Mouse (Mus musculus): ENCODE data around the gene Dpep3. TPM values are rescaled to one million over a fixed set of nuclear protein-coding genes. Genes with fewer than 3 reads are reported as not detected.

Gene Dpep3
- total RNA-seq, 2 experiments from 2014 or later: not detected

DNA sequence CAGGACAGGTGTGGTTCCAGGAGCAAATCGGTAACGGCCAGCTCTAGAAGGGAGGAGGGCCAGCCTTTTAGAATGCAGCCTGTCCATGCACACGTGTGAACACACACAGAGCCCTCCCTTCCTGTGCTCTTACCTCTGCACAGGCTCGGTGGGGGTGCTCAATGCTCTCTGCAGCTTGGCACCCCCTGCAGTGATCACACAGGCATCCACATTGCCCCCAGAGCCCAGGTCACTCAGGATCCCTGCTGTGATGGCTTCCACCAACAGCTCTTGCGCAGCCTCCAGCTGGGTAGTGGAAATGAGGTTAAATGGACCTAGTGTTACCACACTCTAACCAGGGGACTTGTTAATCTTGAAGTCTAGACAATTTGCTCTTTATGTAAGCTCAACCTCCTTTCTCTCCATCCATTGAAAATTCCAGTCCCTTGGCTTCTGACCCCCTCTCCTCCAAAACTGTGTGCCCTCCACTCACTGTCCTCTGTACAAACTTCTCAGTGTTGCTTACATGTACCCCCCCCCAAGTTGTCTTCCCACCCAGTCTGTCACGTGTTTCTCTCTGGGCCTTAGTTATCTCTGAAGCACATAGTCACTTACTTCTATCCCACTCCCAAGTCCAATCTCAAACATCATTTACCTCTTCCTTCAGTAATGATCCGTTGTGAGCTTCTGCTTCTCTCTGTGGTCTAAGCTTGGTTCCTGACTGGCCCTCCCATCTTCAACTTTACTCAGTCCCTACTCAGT is 43.2 kb downstream of the Dpep3 start:
- no peak for DNase-seq

- DNase-seq: no peak
These were observed 44.1 kb downstream of the Dpep3 start for GRCm38 (mm10) chr8:105935105-105935504.

DNA sequence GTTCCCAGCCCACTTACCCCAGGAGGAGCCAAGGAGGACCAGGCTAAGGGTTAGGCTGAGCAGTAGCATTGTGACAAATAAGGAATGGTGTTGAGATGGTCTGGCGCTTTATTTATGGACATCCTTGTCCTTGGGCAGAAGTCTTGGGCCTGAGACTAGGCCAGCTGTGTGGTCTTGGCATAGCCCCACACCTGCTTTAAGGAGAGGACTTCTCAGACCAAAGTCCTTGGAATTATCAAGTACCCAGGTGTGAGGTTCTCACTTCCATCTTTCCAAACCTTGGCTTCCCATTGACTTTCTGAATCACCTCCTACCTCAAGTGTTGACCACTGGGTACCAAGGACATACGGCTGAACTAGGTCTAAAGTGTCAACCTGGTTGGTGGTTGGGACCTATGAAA is 45.5 kb downstream of the Dpep3 start, which contains the start of gene Ctrl:
Gene Ctrl, minus strand, starts transcription at position 101 of the 400 bp plus-strand sequence.
- DNase-seq: no peak

DNA sequence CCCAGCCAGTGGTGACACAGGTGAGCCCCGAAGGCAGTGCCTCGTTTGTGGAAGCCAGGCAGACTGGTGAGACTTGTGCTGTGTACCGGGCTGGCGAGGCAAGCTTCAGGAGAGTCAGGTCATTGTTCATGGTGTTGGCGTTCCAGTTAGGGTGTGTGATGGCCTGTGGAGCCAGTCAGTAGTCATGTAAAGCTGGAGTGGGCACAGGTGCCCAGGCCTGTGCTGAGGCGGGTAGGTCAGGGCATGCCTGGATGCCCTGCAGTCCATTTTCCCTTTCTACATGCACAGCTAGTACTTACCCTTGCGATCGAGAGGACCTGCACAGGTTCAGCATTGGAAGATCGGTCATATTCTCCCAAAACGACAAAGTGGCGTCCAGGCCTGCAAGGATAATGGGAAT is 46.7 kb downstream of the Dpep3 start:
- DNase-seq: no peak

GRCm38 (mm10) chr8:105931271-105931670 is 48.0 kb downstream of the Dpep3 start:
- DNase-seq: no peak

DNA sequence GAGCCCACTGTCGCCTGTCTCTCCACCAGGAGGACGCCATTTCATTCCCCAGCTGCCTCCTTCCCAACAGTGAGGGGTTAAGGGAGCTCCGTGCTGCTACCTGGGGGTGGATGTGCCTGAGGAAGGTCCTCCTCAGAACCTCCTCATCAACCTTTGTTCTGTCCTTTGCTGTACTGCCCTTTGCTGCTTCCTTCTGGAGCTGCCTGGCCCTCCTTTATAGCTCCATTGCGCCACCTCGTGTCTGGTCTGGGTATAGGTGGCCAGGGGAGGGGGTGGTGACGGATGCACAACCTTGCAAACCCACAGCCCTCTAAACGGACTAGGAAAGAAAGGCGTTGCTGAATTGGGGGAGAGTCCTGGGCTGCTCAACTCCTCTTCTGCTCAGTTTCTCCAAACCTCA is 48.6 kb downstream of the Dpep3 start:
- DNase-seq: peak; percentile 92

DNA sequence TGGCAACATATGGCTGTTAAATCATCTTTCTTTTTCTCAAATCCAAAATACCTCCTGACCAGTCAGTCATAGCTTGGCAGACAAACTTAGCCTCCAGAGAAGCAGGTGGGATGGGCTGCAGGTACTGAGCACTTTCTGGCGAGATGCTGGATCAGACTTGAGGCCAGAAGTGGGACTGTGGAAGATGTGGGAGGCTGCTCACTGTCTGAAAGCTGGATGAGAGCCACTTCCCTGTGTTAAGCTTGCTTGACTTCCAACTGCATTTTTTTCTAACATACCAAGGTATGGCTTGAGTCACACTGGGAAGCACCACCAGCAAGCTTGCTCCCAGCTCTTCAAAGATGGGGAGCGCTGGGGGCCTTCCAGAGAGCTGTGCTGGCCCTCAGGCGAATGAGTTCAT is 54.1 kb downstream of the Dpep3 start:
- DNase-seq: no peak

Small RNA genes within 50 kb of the gene (microRNA-seq; reads per million reads assigned to microRNA genes)
- 0 reads per million in 2 experiments for gene Mir7074

Other genes starting within 250 kb of the Dpep3 start
- 1 to 10 TPM; 6.5 to 7.6 TPM for gene Gfod2, start 220.8 kb downstream of the Dpep3 start, total RNA-seq (2021)
- 10 to 100 TPM; 19.9 to 25.2 TPM for gene Ranbp10, start 152.1 kb downstream of the Dpep3 start, total RNA-seq (2021)
- not detected for gene Tsnaxip1, start 151.7 kb downstream of the Dpep3 start, total RNA-seq (2021)
- gene Cenpt, start 126.2 kb downstream of the Dpep3 start, total RNA-seq (2021): 1 to 10 TPM; 5.2 to 7.0 TPM
- 10 to 100 TPM; 24.2 to 26.9 TPM for gene Thap11, start 124.3 kb downstream of the Dpep3 start, total RNA-seq (2021)
- gene Nutf2, start 118.8 kb downstream of the Dpep3 start, total RNA-seq (2021): 10 to 100 TPM; 65.5 to 80.5 TPM
- gene Edc4, start 98.5 kb downstream of the Dpep3 start, total RNA-seq (2021): 10 to 100 TPM; 24.6 to 30.3 TPM
- under 1 TPM in 1 of 2 experiments, not detected in 1; 0.56 TPM for gene Nrn1l, start 85.9 kb downstream of the Dpep3 start, total RNA-seq (2021)
- 10 to 100 TPM; 15.2 to 17.5 TPM for gene Pskh1, start 79.0 kb downstream of the Dpep3 start, total RNA-seq (2021)
- gene Ctrl, start 45.6 kb downstream of the Dpep3 start, total RNA-seq (2021): under 1 TPM in 1 of 2 experiments, not detected in 1; 0.47 TPM
- 10 to 100 TPM; 22.9 to 26.3 TPM for gene Psmb10, start 41.0 kb downstream of the Dpep3 start, total RNA-seq (2021)
- 1 to 10 TPM in 1 of 2 experiments, under 1 TPM in 1; 0.23 to 1.2 TPM for gene Lcat, start 36.0 kb downstream of the Dpep3 start, total RNA-seq (2021)
- 10 to 100 TPM; 18.7 to 26.6 TPM for gene Slc12a4, start 13.3 kb downstream of the Dpep3 start, total RNA-seq (2021)
- gene Dus2, start 11.9 kb upstream of the Dpep3 start, total RNA-seq (2021): 10 to 100 TPM in 1 of 2 experiments, 1 to 10 TPM in 1; 9.6 to 11.1 TPM
- gene Dpep2nb, start 26.5 kb upstream of the Dpep3 start, total RNA-seq (2021): not detected
- gene Ddx28, start 32.5 kb upstream of the Dpep3 start, total RNA-seq (2021): 1 to 10 TPM; 8.0 to 8.4 TPM
- gene Nfatc3, start 79.4 kb upstream of the Dpep3 start, total RNA-seq (2021): 10 to 100 TPM; 25.3 to 30.7 TPM
- gene Esrp2, start 157.5 kb upstream of the Dpep3 start, total RNA-seq (2021): under 1 TPM in 1 of 2 experiments, not detected in 1; 0.07 TPM
- 1 to 10 TPM; 4.7 to 6.6 TPM for gene Pla2g15, start 171.0 kb upstream of the Dpep3 start, total RNA-seq (2021)
- gene Slc7a6, start 189.4 kb upstream of the Dpep3 start, total RNA-seq (2021): 10 to 100 TPM in 1 of 2 experiments, 1 to 10 TPM in 1; 5.8 to 11.0 TPM
- gene Slc7a6os, start 231.5 kb upstream of the Dpep3 start, total RNA-seq (2021): 10 to 100 TPM; 11.7 to 13.3 TPM
- gene Prmt7, start 231.5 kb upstream of the Dpep3 start, total RNA-seq (2021): 10 to 100 TPM; 23.8 to 25.5 TPM